Mouse (Mus musculus): ENCODE data around the gene Rnf135. TPM values are rescaled to one million over a fixed set of nuclear protein-coding genes. Genes with fewer than 3 reads are reported as not detected.

The Rnf135 gene
- polyA plus RNA-seq, 1 experiment from 2014 or later: 6.9 TPM

- H3K4me1 ChIP-seq (replicated peaks; ENCODE audit: control insufficient read depth, insufficient read depth, low read length): no peaks in the 10 kb centered on the region
- H3K4me3 ChIP-seq (ENCODE audit: low read depth, low read length): no peak overlapping the region
- H3K27me3 ChIP-seq (replicated peaks; ENCODE audit: control insufficient read depth, insufficient read depth, low read length): no peaks in the 10 kb centered on the region
- H3K4me2 ChIP-seq (ENCODE audit: low read length): no peak overlapping the region
- ATAC-seq (replicated peaks; ENCODE audit: low FRiP score, low TSS enrichment, low read depth): no peak
- H3K9me3 ChIP-seq (ENCODE audit: control insufficient read depth, low read length): no peaks in the 10 kb centered on the region
- no peak for DNase-seq (ENCODE audit: low spot score)
- H3K27ac ChIP-seq (ENCODE audit: low read depth): no peak overlapping the region
- H3K9ac ChIP-seq (ENCODE audit: low read length): no peak overlapping the region
- WGBS: 69% methylated on average over 3 of the region's 3 CpGs
- peaks cover 1% of the 10 kb centered on the region; the same call in 1 of the 2 replicates for H3K36me3 ChIP-seq (ENCODE audit: control insufficient read depth, insufficient read depth, low read length)
Observed at GRCm38 (mm10) chr11:80204037-80204436, 20.4 kb downstream of the Rnf135 start.

GRCm38 (mm10) chr11:80204941-80205340, 21.3 kb downstream of the Rnf135 start:
- Histone ChIP-seq H3K9me3 (ENCODE audit: control insufficient read depth, low read length) (no peaks in the 10 kb centered on the region), H3K4me1 (replicated peaks; ENCODE audit: control insufficient read depth, insufficient read depth, low read length) (peaks cover 2% of the 10 kb centered on the region), H3K9ac (ENCODE audit: low read length) (no peak overlapping the region), H3K27me3 (replicated peaks; ENCODE audit: control insufficient read depth, insufficient read depth, low read length) (no peaks in the 10 kb centered on the region), H3K27ac (ENCODE audit: low read depth) (no peak overlapping the region), H3K36me3 (ENCODE audit: control insufficient read depth, insufficient read depth, low read length) (no peaks in the 10 kb centered on the region), H3K4me3 (ENCODE audit: low read depth, low read length) (no peak overlapping the region), H3K4me2 (ENCODE audit: low read length) (no peak overlapping the region)
- 59% methylated on average over 5 of the region's 5 CpGs for WGBS
- no peak for ATAC-seq (replicated peaks; ENCODE audit: low FRiP score, low TSS enrichment, low read depth)
- DNase-seq (ENCODE audit: low spot score): no peak

GRCm38 (mm10) chr11:80208465-80208859, 24.8 kb downstream of the Rnf135 start:
- Histone ChIP-seq H3K4me2 (ENCODE audit: low read length) (no peak overlapping the region), H3K27me3 (replicated peaks; ENCODE audit: control insufficient read depth, insufficient read depth, low read length) (no peaks in the 10 kb centered on the region), H3K36me3 (ENCODE audit: control insufficient read depth, insufficient read depth, low read length) (no peaks in the 10 kb centered on the region; the same call in 1 of the 2 replicates), H3K9ac (ENCODE audit: low read length) (no peak overlapping the region), H3K4me1 (replicated peaks; ENCODE audit: control insufficient read depth, insufficient read depth, low read length) (peaks cover 10% of the 10 kb centered on the region), H3K9me3 (ENCODE audit: control insufficient read depth, low read length) (no peaks in the 10 kb centered on the region), H3K27ac (ENCODE audit: low read depth) (no peak overlapping the region), H3K4me3 (ENCODE audit: low read depth, low read length) (peak overlapping the region; percentile 95)
- peak; percentile 5; the same call in 1 of the 2 replicates for ATAC-seq (replicated peaks; ENCODE audit: low FRiP score, low TSS enrichment, low read depth)
- WGBS: 38% methylated on average over 7 of the region's 7 CpGs
- DNase-seq (ENCODE audit: low spot score): no peak

- Histone ChIP-seq H3K9ac (ENCODE audit: low read length) (peak within 1 kb of the TSS; percentile 90), H3K4me2 (ENCODE audit: low read length) (peak within 1 kb of the TSS; percentile 69), H3K4me3 (ENCODE audit: low read depth, low read length) (peak within 1 kb of the TSS; percentile 95), H3K36me3 (ENCODE audit: control insufficient read depth, insufficient read depth, low read length) (peaks cover 5% of the 10 kb centered on the region), H3K27me3 (replicated peaks; ENCODE audit: control insufficient read depth, insufficient read depth, low read length) (no peaks in the 10 kb centered on the region), H3K27ac (ENCODE audit: low read depth) (peak within 1 kb of the TSS; percentile 87), H3K9me3 (ENCODE audit: control insufficient read depth, low read length) (no peaks in the 10 kb centered on the region), H3K4me1 (replicated peaks; ENCODE audit: control insufficient read depth, insufficient read depth, low read length) (peaks cover 10% of the 10 kb centered on the region)
- DNase-seq (ENCODE audit: low spot score) (peak; percentile 99), ATAC-seq (replicated peaks; ENCODE audit: low FRiP score, low TSS enrichment, low read depth) (peak; percentile 91)
- WGBS: under 1% methylated on average over 60 of the region's 78 CpGs
Observed at GRCm38 (mm10) chr11:80208860-80209800, 25.5 kb downstream of the Rnf135 start, which contains the start of gene Rhot1. Rhot1 (plus strand) TSS chr11:80209019.

GRCm38 (mm10) chr11:80210321-80210720, 26.7 kb downstream of the Rnf135 start:
- ATAC-seq (replicated peaks; ENCODE audit: low FRiP score, low TSS enrichment, low read depth) (no peak), DNase-seq (ENCODE audit: low spot score) (no peak)
- Histone ChIP-seq H3K9me3 (ENCODE audit: control insufficient read depth, low read length) (no peaks in the 10 kb centered on the region), H3K27ac (ENCODE audit: low read depth) (no peak overlapping the region), H3K27me3 (replicated peaks; ENCODE audit: control insufficient read depth, insufficient read depth, low read length) (no peaks in the 10 kb centered on the region), H3K9ac (ENCODE audit: low read length) (no peak overlapping the region; the same call in 1 of the 2 replicates), H3K4me3 (ENCODE audit: low read depth, low read length) (peak overlapping the region; percentile 95), H3K36me3 (ENCODE audit: control insufficient read depth, insufficient read depth, low read length) (peaks cover 17% of the 10 kb centered on the region), H3K4me2 (ENCODE audit: low read length) (peak overlapping the region; percentile 69), H3K4me1 (replicated peaks; ENCODE audit: control insufficient read depth, insufficient read depth, low read length) (peaks cover 10% of the 10 kb centered on the region)
- WGBS: 46% methylated on average over 6 of the region's 6 CpGs

- Histone ChIP-seq H3K4me3 (ENCODE audit: low read depth, low read length) (no peak overlapping the region), H3K4me2 (ENCODE audit: low read length) (no peak overlapping the region), H3K27me3 (replicated peaks; ENCODE audit: control insufficient read depth, insufficient read depth, low read length) (no peaks in the 10 kb centered on the region), H3K4me1 (replicated peaks; ENCODE audit: control insufficient read depth, insufficient read depth, low read length) (peaks cover 10% of the 10 kb centered on the region), H3K9me3 (ENCODE audit: control insufficient read depth, low read length) (no peaks in the 10 kb centered on the region), H3K27ac (ENCODE audit: low read depth) (no peak overlapping the region), H3K36me3 (ENCODE audit: control insufficient read depth, insufficient read depth, low read length) (peaks cover 18% of the 10 kb centered on the region), H3K9ac (ENCODE audit: low read length) (no peak overlapping the region)
- no peak for ATAC-seq (replicated peaks; ENCODE audit: low FRiP score, low TSS enrichment, low read depth)
- 92% methylated on average over 2 of the region's 2 CpGs for WGBS
- no peak for DNase-seq (ENCODE audit: low spot score)
Observed at GRCm38 (mm10) chr11:80212282-80212681, 28.6 kb downstream of the Rnf135 start.

- ATAC-seq (replicated peaks; ENCODE audit: low FRiP score, low TSS enrichment, low read depth) (no peak), DNase-seq (ENCODE audit: low spot score) (no peak)
- H3K4me1 ChIP-seq (replicated peaks; ENCODE audit: control insufficient read depth, insufficient read depth, low read length): peaks cover 4% of the 10 kb centered on the region
- H3K9ac ChIP-seq (ENCODE audit: low read length): no peak overlapping the region
- H3K36me3 ChIP-seq (ENCODE audit: control insufficient read depth, insufficient read depth, low read length): peaks cover 19% of the 10 kb centered on the region
- H3K27ac ChIP-seq (ENCODE audit: low read depth): no peak overlapping the region
- H3K4me2 ChIP-seq (ENCODE audit: low read length): no peak overlapping the region
- no peaks in the 10 kb centered on the region for H3K27me3 ChIP-seq (replicated peaks; ENCODE audit: control insufficient read depth, insufficient read depth, low read length)
- WGBS: 92% methylated on average over 3 of the region's 3 CpGs
- no peaks in the 10 kb centered on the region for H3K9me3 ChIP-seq (ENCODE audit: control insufficient read depth, low read length)
- no peak overlapping the region for H3K4me3 ChIP-seq (ENCODE audit: low read depth, low read length)
Observed at GRCm38 (mm10) chr11:80215291-80215690, 31.6 kb downstream of the Rnf135 start.

GRCm38 (mm10) chr11:80218657-80219293, 35.1 kb downstream of the Rnf135 start:
- no peak for DNase-seq (ENCODE audit: low spot score)
- no peak overlapping the region for H3K27ac ChIP-seq (ENCODE audit: low read depth)
- H3K36me3 ChIP-seq (ENCODE audit: control insufficient read depth, insufficient read depth, low read length): peaks cover 38% of the 10 kb centered on the region
- no peak for ATAC-seq (replicated peaks; ENCODE audit: low FRiP score, low TSS enrichment, low read depth)
- WGBS: 82% methylated on average over 11 of the region's 11 CpGs
- no peak overlapping the region for H3K9ac ChIP-seq (ENCODE audit: low read length)
- no peak overlapping the region for H3K4me2 ChIP-seq (ENCODE audit: low read length)
- no peaks in the 10 kb centered on the region for H3K9me3 ChIP-seq (ENCODE audit: control insufficient read depth, low read length)
- H3K4me3 ChIP-seq (ENCODE audit: low read depth, low read length): no peak overlapping the region
- no peaks in the 10 kb centered on the region for H3K27me3 ChIP-seq (replicated peaks; ENCODE audit: control insufficient read depth, insufficient read depth, low read length)
- H3K4me1 ChIP-seq (replicated peaks; ENCODE audit: control insufficient read depth, insufficient read depth, low read length): no peaks in the 10 kb centered on the region
